Comparison of ENCODE assay signal across 8 mouse cellular contexts in genomic region chr7:126584506-126584977, GRCm38 (mm10). TPM values are rescaled to one million over a fixed set of nuclear protein-coding genes. Genes with fewer than 3 reads are reported as not detected.
DNase-seq lines count a peak whose midpoint lies in the region; ATAC-seq lines count a peak whose summit lies in the region.

Gene Apobr, plus strand, starts transcription at chr7:126584942.

- H3K4me1 ChIP-seq in forebrain, embryonic 16.5 days (replicated peaks; ENCODE audit: control insufficient read depth, insufficient read depth, low read length) = peaks cover 16% of the 10 kb centered on the region
- peaks cover 21% of the 10 kb centered on the region for H3K4me1 ChIP-seq in liver, embryonic 12.5 days
- H3K4me1 ChIP-seq in neural tube, embryonic 13.5 days (replicated peaks) = peaks cover 31% of the 10 kb centered on the region

- no peak within 1 kb of the TSS for H3K9ac ChIP-seq in forebrain, embryonic 16.5 days (replicated peaks; ENCODE audit: low read depth, low read length)
- peak within 1 kb of the TSS; percentile 71; the same call in 1 of the 2 replicates for H3K9ac ChIP-seq in liver, embryonic 12.5 days
- H3K9ac ChIP-seq in neural tube, embryonic 13.5 days = no peak within 1 kb of the TSS; the same call in 1 of the 2 replicates

- no peak for ATAC-seq in forebrain, embryonic 16.5 days
- no peak for ATAC-seq in liver, embryonic 12.5 days
- ATAC-seq in neural tube, embryonic 13.5 days (ENCODE audit: low read depth) = no peak

- H3K27ac ChIP-seq in forebrain, embryonic 16.5 days (ENCODE audit: low read length) = no peak within 1 kb of the TSS
- 0 out of 2 replicates have a peak within 1 kb of the TSS, but pooled peaks have one; percentile 18 for H3K27ac ChIP-seq in liver, embryonic 12.5 days
- no peak within 1 kb of the TSS for H3K27ac ChIP-seq in neural tube, embryonic 13.5 days (replicated peaks)

- no peaks in the 10 kb centered on the region for H3K9me3 ChIP-seq in forebrain, embryonic 16.5 days (ENCODE audit: control insufficient read depth, low read length)
- H3K9me3 ChIP-seq in liver, embryonic 12.5 days (replicated peaks) = no peaks in the 10 kb centered on the region
- H3K9me3 ChIP-seq in neural tube, embryonic 13.5 days = no peaks in the 10 kb centered on the region

- peak within 1 kb of the TSS; percentile 65 for H3K4me3 ChIP-seq in forebrain, embryonic 16.5 days (replicated peaks; ENCODE audit: low read length)
- peak within 1 kb of the TSS; percentile 66 for H3K4me3 ChIP-seq in liver, embryonic 12.5 days
- H3K4me3 ChIP-seq in neural tube, embryonic 13.5 days = peak within 1 kb of the TSS; percentile 53

- 85% methylated on average over 8 of the region's 8 CpGs for WGBS in forebrain, embryonic 16.5 days
- WGBS in liver, embryonic 12.5 days (ENCODE audit: insufficient replicate concordance) = 25% methylated on average over 8 of the region's 8 CpGs
- WGBS in neural tube, embryonic 13.5 days = 86% methylated on average over 8 of the region's 8 CpGs

- no peaks in the 10 kb centered on the region for H3K36me3 ChIP-seq in forebrain, embryonic 16.5 days (ENCODE audit: control insufficient read depth, insufficient read depth)
- no peaks in the 10 kb centered on the region for H3K36me3 ChIP-seq in liver, embryonic 12.5 days
- no peaks in the 10 kb centered on the region for H3K36me3 ChIP-seq in neural tube, embryonic 13.5 days

- H3K4me2 ChIP-seq in forebrain, embryonic 16.5 days (ENCODE audit: low read length) = peak within 1 kb of the TSS; percentile 91
- H3K4me2 ChIP-seq in liver, embryonic 12.5 days = peak within 1 kb of the TSS; percentile 87
- H3K4me2 ChIP-seq in neural tube, embryonic 13.5 days = peak within 1 kb of the TSS; percentile 74

- 0 out of 2 replicates have a peak, but pooled peaks cover 5% of the 10 kb centered on the region for H3K27me3 ChIP-seq in forebrain, embryonic 16.5 days (replicated peaks; ENCODE audit: control insufficient read depth, insufficient read depth, low read length)
- peaks cover 17% of the 10 kb centered on the region for H3K27me3 ChIP-seq in liver, embryonic 12.5 days (replicated peaks)
- H3K27me3 ChIP-seq in neural tube, embryonic 13.5 days = peaks cover 30% of the 10 kb centered on the region

- DNase-seq in spleen, adult 18-20 months = peak; percentile 24 to 34
- no peak for DNase-seq in spleen, postnatal 14 days (ENCODE audit: low spot score in 2 of 2)
- DNase-seq in cerebellum, postnatal 14 days = no peak
- no peak for DNase-seq in kidney, adult 18-20 months
- DNase-seq in urinary bladder, adult 2 months (ENCODE audit: low spot score) = no peak

RNA-seq across cellular contexts. Expression of gene Apobr, which starts in this region (rescaled TPM):
- polyA plus RNA-seq in forebrain, embryonic 16.5 days (2015; fragmentation: Nextera tagmentation; extraction: Ambion mirVana) = 0.29 and 0.77 TPM in 2 replicates
- polyA plus RNA-seq in liver, embryonic 12.5 days (2016; fragmentation: Nextera tagmentation; extraction: Ambion mirVana) = 0.77 and 1.1 TPM in 2 replicates
- 0.29 and 0.95 TPM in 2 replicates for polyA plus RNA-seq in neural tube, embryonic 13.5 days (2015; fragmentation: Nextera tagmentation; extraction: Ambion mirVana)
- polyA plus RNA-seq in urinary bladder, adult 2 months (2012; rRNA removed) = 2.1 and 3.0 TPM in 2 replicates

Comparison
In these comparisons a context has a peak if more than half of its experiments do, and no peak if none do; other contexts are left out.
1. DNase-seq: peak in spleen, adult 18-20 months (2 of 2); none in spleen, postnatal 14 days (0 of 2), cerebellum, postnatal 14 days (0 of 2), kidney, adult 18-20 months (single experiment) and urinary bladder, adult 2 months (single experiment).
2. Peak in every context shown above with its lines, with median percentiles within 50 percentile points of each other: H3K4me2 ChIP-seq and H3K4me3 ChIP-seq.